Mouse (Mus musculus): Measurements from ENCODE around the gene Def8.
"Not testable (repeated sequence)": the region's sequence is repeated elsewhere in the genome, so short reads cannot be mapped to it uniquely, and the experiment has no call there.

Def8 gene

GRCm38 (mm10) chr8:123432381-123432780 is 9.1 kb downstream of the Def8 start:
- in situ Hi-C loops (cut with MboI, MseI), result no loop called here

GRCm38 (mm10) chr8:123433241-123433974 is 10.1 kb downstream of the Def8 start:
- in situ Hi-C loops (cut with MboI, MseI), result not testable (repeated sequence)

- in situ Hi-C loops (cut with MboI, MseI), result no loop called here
These were observed 18.5 kb downstream of the Def8 start for GRCm38 (mm10) chr8:123441788-123442187.

GRCm38 (mm10) chr8:123442351-123442750 is 19.0 kb downstream of the Def8 start:
- in situ Hi-C loops (cut with MboI, MseI), result no loop called here

GRCm38 (mm10) chr8:123442871-123443575 is 19.7 kb downstream of the Def8 start:
- in situ Hi-C loops (cut with MboI, MseI), result no loop called here

- in situ Hi-C loops (cut with MboI, MseI), result no loop called here
These were observed 20.2 kb downstream of the Def8 start for GRCm38 (mm10) chr8:123443576-123443921.

- in situ Hi-C loops (cut with MboI, MseI), result no loop called here
These were observed 20.8 kb downstream of the Def8 start for GRCm38 (mm10) chr8:123444131-123444530.

GRCm38 (mm10) chr8:123445981-123446380 is 22.7 kb downstream of the Def8 start:
- in situ Hi-C loops (cut with MboI, MseI), result no loop called here

GRCm38 (mm10) chr8:123446799-123447198 is 23.5 kb downstream of the Def8 start:
- in situ Hi-C loops (cut with MboI, MseI), result no loop called here

- in situ Hi-C loops (cut with MboI, MseI), result no loop called here
These were observed 27.5 kb downstream of the Def8 start for GRCm38 (mm10) chr8:123450783-123451182.

- in situ Hi-C loops (cut with MboI, MseI), result not testable (repeated sequence)
These were observed 28.4 kb downstream of the Def8 start for GRCm38 (mm10) chr8:123451747-123452146.

- in situ Hi-C loops (cut with MboI, MseI), result no loop called here
These were observed 28.8 kb downstream of the Def8 start for GRCm38 (mm10) chr8:123452149-123452548.

GRCm38 (mm10) chr8:123453291-123453690 is 30.0 kb downstream of the Def8 start:
- in situ Hi-C loops (cut with MboI, MseI), result no loop called here

GRCm38 (mm10) chr8:123453951-123454350 is 30.6 kb downstream of the Def8 start:
- in situ Hi-C loops (cut with MboI, MseI), result no loop called here

GRCm38 (mm10) chr8:123454559-123454958 is 31.2 kb downstream of the Def8 start:
- in situ Hi-C loops (cut with MboI, MseI), result no loop called here

GRCm38 (mm10) chr8:123463651-123464050 is 40.3 kb downstream of the Def8 start:
- in situ Hi-C loops (cut with MboI, MseI), result no loop called here

- in situ Hi-C loops (cut with MboI, MseI), result no loop called here
These were observed 44.1 kb downstream of the Def8 start for GRCm38 (mm10) chr8:123467476-123467875.

- in situ Hi-C loops (cut with MboI, MseI), result not testable (repeated sequence)
These were observed 49.7 kb downstream of the Def8 start for GRCm38 (mm10) chr8:123472991-123473390.

GRCm38 (mm10) chr8:123474549-123474948 is 51.2 kb downstream of the Def8 start:
- in situ Hi-C loops (cut with MboI, MseI), result not testable (repeated sequence)

GRCm38 (mm10) chr8:123476911-123477736 is 53.8 kb downstream of the Def8 start:
- in situ Hi-C loops (cut with MboI, MseI), result no loop called here

- in situ Hi-C loops (cut with MboI, MseI), result no loop called here
These were observed 54.5 kb downstream of the Def8 start, which contains the start of gene Afg3l1 for GRCm38 (mm10) chr8:123477737-123478258. TSS of gene Afg3l1 (plus strand) at chr8:123477903.

Data from regulatory T cell (primary cell).